Mouse (Mus musculus) thymus, postnatal 36 days (tissue): ENCODE measurements around the gene C87436.

Experiments
- DNase-seq, 2 experiments: peaks; one replicate each; pipeline ENCODE4 v3.0.0; 2022; ENCODE audit warnings: mixed read lengths in 2 of 2

C87436 gene

GRCm38 (mm10) chr6:86519767-86520345, 81.7 kb downstream of the C87436 start:
- DNase-seq, result no peak

GRCm38 (mm10) chr6:86522001-86522911, 84.1 kb downstream of the C87436 start:
- peak in 1 of 2 experiments; percentile 30 for DNase-seq
